Mouse (Mus musculus) small intestine, adult 2 months (tissue): ENCODE data around the gene Ltbp3.

Source experiments
- CTCF ChIP-seq: fragments of 200-500 bp; IDR thresholded peaks from 2 replicates; pipeline ENCODE4 v1.5.1; 2012; ENCODE audit warnings: low read depth, mild to moderate bottlenecking, control low read depth, inconsistent platforms, low read length, moderate library complexity, mixed read lengths; ENCODE audit not compliant: insufficient replicate concordance, insufficient read length; ENCODE audit errors: extremely low read depth
- POLR2A ChIP-seq: fragments of 200-500 bp; IDR thresholded peaks from 2 replicates; pipeline ENCODE4 v1.6.1; 2012; ENCODE audit warnings: low read depth, mild to moderate bottlenecking, control low read depth, inconsistent platforms, low read length, moderate library complexity

DNA sequence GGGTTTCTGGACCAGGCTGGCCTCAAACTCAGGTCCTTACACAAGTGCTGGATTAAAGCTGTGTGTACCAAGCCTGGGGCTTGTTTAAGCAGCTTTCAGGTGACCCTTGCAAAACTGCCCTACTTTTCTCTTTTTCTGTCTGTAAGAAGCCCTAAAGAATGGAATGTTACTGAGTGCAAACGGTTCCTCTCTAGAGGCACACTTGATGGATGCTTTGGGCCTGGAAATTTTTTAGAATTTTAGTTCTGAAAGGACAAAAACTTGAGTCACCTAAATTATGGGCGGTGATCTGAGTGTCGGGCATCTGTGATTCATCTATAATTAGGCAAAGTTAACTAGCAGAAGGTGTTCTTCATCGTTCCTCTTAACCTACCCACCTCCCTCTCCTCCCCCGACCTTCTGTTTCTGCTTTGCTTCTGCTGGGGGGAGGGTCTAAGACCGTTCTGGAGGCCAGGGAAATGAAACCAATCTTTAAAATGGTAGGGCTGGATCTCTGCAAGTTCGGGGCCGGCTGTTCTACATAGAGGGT is 63.7 kb downstream of the Ltbp3 start:
- TF ChIP-seq CTCF = no peak
- no peak for TF ChIP-seq POLR2A
